Mouse (Mus musculus): ENCODE measurements around the gene Mrc1. TPM values are rescaled to one million over a fixed set of nuclear protein-coding genes. Genes with fewer than 3 reads are reported as not detected.
"Not testable (repeated sequence)": the region's sequence is repeated elsewhere in the genome, so short reads cannot be mapped to it uniquely, and the experiment has no call there.

Gene Mrc1
- total RNA-seq (2021), result 1 to 10 TPM; 7.1 to 7.5 TPM
- long read RNA-seq, full-length matches to known transcripts, result 3 of 5 reads
- long read RNA-seq, partial matches to known transcripts, result 2 of 5 reads
- long read RNA-seq, other reads (novel, unspliced or antisense), result 0 of 5 reads

GRCm38 (mm10) chr2:14229149-14229548, at the start of gene Mrc1:
Mrc1 (plus strand) TSS chr2:14229392.
- DNase-seq (ENCODE audit: low spot score in 2 of 2), result no peak

- no peak for DNase-seq (ENCODE audit: low spot score in 2 of 2)
Measured at GRCm38 (mm10) chr2:14184375-14184774, 44.8 kb upstream of the Mrc1 start.

- no peak for DNase-seq (ENCODE audit: low spot score in 2 of 2)
Measured at GRCm38 (mm10) chr2:14190684-14191083, 38.5 kb upstream of the Mrc1 start.

GRCm38 (mm10) chr2:14191601-14192000, 37.6 kb upstream of the Mrc1 start:
- DNase-seq (ENCODE audit: low spot score in 2 of 2), result no peak

GRCm38 (mm10) chr2:14192046-14192445, 37.1 kb upstream of the Mrc1 start:
- no peak for DNase-seq (ENCODE audit: low spot score in 2 of 2)

DNA sequence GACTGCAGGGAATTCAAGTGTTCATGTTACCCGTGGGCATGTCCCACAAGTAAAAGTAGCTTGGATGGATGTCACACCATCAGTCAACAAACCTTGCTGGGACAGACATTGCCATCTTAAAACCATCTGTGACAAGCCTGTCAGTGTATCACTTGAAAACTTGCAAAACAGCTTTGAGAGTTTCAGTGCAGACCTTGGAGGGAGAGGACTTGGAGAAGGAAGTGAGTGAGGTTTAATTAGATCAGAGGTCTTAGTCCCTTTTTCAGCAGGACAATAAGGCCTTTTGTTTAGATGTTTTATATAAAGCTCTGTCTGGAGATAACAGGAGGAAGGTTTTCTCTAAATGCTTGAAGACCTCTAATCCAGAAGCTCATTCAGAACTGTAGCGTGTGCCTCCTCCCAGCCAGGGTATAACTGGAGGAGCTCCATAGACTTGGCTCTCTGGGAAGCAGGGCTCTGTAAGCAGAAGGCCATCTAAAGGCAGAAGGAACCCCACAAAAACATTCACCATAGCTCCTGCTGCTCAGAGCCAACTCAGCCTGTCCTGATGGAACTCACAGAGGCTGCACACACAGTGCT, 30.8 kb upstream of the Mrc1 start:
- DNase-seq (ENCODE audit: low spot score in 2 of 2), result not testable (repeated sequence)

GRCm38 (mm10) chr2:14199621-14200020, 29.6 kb upstream of the Mrc1 start:
- DNase-seq (ENCODE audit: low spot score in 2 of 2), result no peak

- DNase-seq (ENCODE audit: low spot score in 2 of 2), result not testable (repeated sequence)
Measured at GRCm38 (mm10) chr2:14200879-14201445, 28.2 kb upstream of the Mrc1 start.

GRCm38 (mm10) chr2:14204308-14204707, 24.9 kb upstream of the Mrc1 start:
- no peak for DNase-seq (ENCODE audit: low spot score in 2 of 2)

DNA sequence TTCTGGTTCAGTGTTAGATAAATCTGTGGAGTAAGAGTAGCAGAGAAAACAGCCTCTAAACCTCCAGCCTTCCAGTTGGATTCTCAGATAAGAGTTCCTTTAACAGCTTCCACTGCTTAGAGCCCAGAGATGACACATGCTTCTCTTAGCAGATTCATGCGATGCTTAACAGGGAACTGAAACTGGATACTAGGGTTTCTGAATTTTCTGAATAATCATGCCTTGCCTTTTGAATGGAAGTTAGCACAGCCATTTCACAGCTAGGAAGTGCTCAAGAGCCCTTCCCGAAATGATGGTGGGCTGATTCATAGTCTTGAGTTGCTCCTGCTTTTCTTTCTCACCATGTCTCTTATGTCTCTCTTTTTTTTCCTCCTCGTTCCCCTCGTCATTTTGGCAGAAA, 22.4 kb upstream of the Mrc1 start:
- no peak for DNase-seq (ENCODE audit: low spot score in 2 of 2)

DNA sequence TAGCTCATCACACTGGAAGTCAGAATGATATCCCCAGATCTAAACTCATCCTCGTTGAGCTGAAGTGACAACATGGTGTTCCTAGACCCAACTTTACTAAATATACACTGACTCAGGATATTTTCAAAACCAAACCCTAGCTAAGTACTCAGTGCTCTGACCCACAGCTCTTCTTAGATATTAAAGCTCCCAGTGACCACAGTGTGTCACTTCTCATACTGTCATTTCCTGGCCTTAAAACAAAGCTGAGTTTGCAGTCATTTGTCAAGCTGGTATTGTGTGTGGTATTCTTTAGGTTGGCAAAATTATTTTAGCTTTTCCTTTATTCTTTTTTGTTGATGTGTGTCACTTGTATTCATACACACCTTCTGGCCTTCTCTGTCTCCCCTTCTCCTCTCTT, 18.5 kb upstream of the Mrc1 start:
- no peak for DNase-seq (ENCODE audit: low spot score in 2 of 2)

DNA sequence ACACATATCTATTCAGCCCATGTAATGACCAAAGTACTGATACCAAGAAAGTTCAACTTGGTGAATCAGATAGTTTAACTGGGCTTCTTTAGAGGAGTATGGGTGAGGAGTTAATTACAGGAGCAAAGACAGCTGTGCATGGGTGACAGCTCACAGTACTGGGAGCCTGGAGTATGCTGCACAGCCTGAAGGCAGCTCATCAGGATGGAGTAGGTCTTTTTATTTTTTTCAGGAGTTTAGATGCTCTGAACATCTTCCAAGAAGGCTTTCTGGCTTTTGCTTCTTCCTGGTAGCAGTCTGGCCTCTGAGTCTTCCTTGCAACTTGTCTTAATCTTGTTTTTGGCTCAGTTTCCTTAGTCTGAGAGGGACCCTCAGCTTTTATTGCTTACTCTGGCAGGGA, 17.6 kb upstream of the Mrc1 start:
- no peak for DNase-seq (ENCODE audit: low spot score in 2 of 2)

DNA sequence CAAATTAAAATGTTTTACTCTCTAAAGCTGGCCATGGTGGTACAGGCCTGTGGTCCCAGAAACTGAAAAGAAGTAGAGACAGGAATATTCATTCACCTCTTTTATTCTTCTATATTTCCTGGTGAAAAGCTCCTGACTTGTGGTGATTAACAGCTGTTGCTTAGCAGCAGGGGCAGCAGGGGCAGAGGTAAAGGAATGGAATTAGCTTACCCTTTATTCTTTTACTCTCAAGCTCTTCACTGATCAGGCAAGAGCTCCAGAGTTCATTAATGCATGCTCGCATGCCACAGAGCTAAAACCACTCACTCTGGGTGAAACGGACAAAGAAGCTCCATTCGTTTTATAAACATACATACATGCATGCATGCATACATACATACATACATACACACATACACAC, 14.4 kb upstream of the Mrc1 start:
- DNase-seq (ENCODE audit: low spot score in 2 of 2), result no peak

GRCm38 (mm10) chr2:14216653-14217052, 12.5 kb upstream of the Mrc1 start:
- DNase-seq (ENCODE audit: low spot score in 2 of 2), result no peak

- DNase-seq (ENCODE audit: low spot score in 2 of 2), result no peak
Measured at GRCm38 (mm10) chr2:14218126-14218525, 11.1 kb upstream of the Mrc1 start.

DNA sequence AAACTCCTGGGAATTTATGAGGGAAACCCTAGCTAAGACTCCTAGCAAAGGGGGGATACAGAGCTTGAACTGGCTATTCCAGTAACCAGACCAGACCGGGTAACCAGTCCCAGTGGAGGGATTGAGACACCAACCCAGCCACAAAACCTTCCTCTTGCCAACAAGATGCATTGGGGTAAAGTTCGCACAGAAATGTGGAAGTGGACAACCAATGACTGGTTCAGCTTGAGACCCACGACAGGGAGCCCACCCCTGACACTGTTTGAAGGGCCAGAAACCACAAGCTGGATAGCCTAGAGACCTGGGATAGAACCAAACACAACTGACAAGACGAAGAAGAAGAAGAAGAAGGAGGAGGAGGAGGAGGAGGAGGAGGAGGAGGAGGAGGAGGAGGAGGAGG, 4.8 kb upstream of the Mrc1 start:
- DNase-seq (ENCODE audit: low spot score in 2 of 2), result no peak

GRCm38 (mm10) chr2:14228495-14228894, 697 bp upstream of the Mrc1 start:
- DNase-seq (ENCODE audit: low spot score in 2 of 2), result no peak

- DNase-seq (ENCODE audit: low spot score in 2 of 2), result no peak
Measured at GRCm38 (mm10) chr2:14229979-14230378, 787 bp downstream of the Mrc1 start.

DNA sequence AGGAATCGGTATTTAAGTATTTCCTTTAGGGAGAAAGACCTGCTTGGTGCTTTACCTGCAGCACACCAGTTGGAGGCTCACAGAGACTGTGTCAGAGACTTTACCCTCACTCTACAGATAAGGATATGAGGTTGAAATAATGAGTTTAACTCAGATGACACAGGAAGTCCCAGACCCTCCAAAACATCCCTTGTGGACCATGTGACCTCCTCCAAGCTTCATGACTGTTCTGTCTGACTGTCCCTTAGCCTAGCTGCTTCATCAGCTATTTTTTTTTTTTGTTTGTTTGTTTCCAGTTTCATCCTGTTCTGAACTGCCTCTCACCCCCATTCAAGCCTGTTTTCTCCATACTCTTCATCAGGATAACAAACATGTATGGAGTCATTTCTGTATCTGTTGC, 3.7 kb downstream of the Mrc1 start:
- no peak for DNase-seq (ENCODE audit: low spot score in 2 of 2)

- DNase-seq (ENCODE audit: low spot score in 2 of 2), result no peak
Measured at GRCm38 (mm10) chr2:14233983-14234382, 4.8 kb downstream of the Mrc1 start.

GRCm38 (mm10) chr2:14235319-14235718, 6.1 kb downstream of the Mrc1 start:
- no peak for DNase-seq (ENCODE audit: low spot score in 2 of 2)

DNA sequence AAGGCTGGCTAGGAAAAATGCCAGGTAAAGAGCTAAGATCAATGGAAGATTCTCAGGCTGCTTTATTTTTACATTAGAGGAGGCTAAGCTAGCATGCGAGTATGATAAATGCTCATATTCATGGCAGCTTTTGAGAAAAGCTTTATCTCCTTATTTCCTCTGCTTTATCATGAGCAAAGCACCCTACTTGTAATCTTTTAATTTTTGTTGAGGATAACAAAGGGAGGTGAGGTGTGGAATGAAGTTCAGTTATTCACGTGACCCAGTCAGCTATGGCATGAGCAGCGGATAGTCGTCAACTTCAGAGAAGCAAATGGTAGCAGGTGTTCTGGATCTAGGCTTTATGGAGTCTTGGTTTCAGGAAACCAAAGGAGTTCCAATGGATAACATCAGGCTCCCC, 7.7 kb downstream of the Mrc1 start:
- DNase-seq (ENCODE audit: low spot score in 2 of 2), result no peak

DNA sequence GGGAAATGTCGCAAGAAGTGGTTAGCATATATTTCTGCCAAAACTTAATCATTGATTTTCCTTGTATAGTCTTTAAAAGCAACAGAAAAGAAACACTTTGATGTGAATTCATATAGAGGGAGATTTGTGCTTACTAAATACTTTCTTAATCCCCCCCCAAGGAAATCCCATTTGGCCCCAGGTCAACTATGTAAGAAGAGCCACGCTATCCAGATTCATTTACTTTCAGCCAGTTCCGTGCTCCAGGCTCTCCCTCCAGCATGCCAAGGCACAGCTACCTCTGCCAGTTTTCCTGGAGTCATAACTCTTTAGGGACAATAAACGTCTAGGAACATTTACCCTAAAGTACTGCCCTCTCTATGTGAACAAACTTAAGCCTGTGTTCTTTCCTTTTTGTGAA, 8.5 kb downstream of the Mrc1 start:
- no peak for DNase-seq (ENCODE audit: low spot score in 2 of 2)
